Mouse (Mus musculus): ENCODE results near the gene 1110032F04Rik. TPM values are rescaled to one million over a fixed set of nuclear protein-coding genes. Genes with fewer than 3 reads are reported as not detected.
A peak's percentile ranks its signal among the peaks of the same experiment; 100 is the strongest.
"Not testable (repeated sequence)": the region's sequence is repeated elsewhere in the genome, so short reads cannot be mapped to it uniquely, and the experiment has no call there.

The 1110032F04Rik gene
- total RNA-seq (2021) = 1 to 10 TPM; 4.2 to 4.4 TPM

GRCm38 (mm10) chr3:68869211-68869690 is at the start of gene 1110032F04Rik:
Gene 1110032F04Rik (plus strand): TSS chr3:68869586.
- DNase-seq = peak; percentile 32

- no peak for DNase-seq
Measured at GRCm38 (mm10) chr3:68821406-68821805, 48.0 kb upstream of the 1110032F04Rik start.

- DNase-seq = peak; percentile 11
Measured at GRCm38 (mm10) chr3:68821926-68822341, 47.5 kb upstream of the 1110032F04Rik start.

GRCm38 (mm10) chr3:68823876-68824764 is 45.3 kb upstream of the 1110032F04Rik start:
- DNase-seq = peak; percentile 15

- DNase-seq = no peak
Measured at GRCm38 (mm10) chr3:68824765-68825090, 44.7 kb upstream of the 1110032F04Rik start.

- DNase-seq = no peak
Measured at GRCm38 (mm10) chr3:68825151-68825550, 44.2 kb upstream of the 1110032F04Rik start.

- DNase-seq = no peak
Measured at GRCm38 (mm10) chr3:68827671-68828070, 41.7 kb upstream of the 1110032F04Rik start.

- no peak for DNase-seq
Measured at GRCm38 (mm10) chr3:68829944-68830343, 39.4 kb upstream of the 1110032F04Rik start.

- no peak for DNase-seq
Measured at GRCm38 (mm10) chr3:68836857-68837499, 32.4 kb upstream of the 1110032F04Rik start.

GRCm38 (mm10) chr3:68840206-68840605 is 29.2 kb upstream of the 1110032F04Rik start:
- DNase-seq = peak; percentile 10

GRCm38 (mm10) chr3:68844025-68844424 is 25.4 kb upstream of the 1110032F04Rik start:
- DNase-seq = no peak

- no peak for DNase-seq
Measured at GRCm38 (mm10) chr3:68848323-68848722, 21.1 kb upstream of the 1110032F04Rik start.

GRCm38 (mm10) chr3:68852414-68852813 is 17.0 kb upstream of the 1110032F04Rik start:
- DNase-seq = no peak

- DNase-seq = peak; percentile 51
Measured at GRCm38 (mm10) chr3:68869691-68870567, 543 bp downstream of the 1110032F04Rik start.

GRCm38 (mm10) chr3:68870568-68870950 is 1.2 kb downstream of the 1110032F04Rik start:
- peak; percentile 8 for DNase-seq

- no peak for DNase-seq
Measured at GRCm38 (mm10) chr3:68874079-68874478, 4.7 kb downstream of the 1110032F04Rik start.

GRCm38 (mm10) chr3:68886845-68887244 is 17.5 kb downstream of the 1110032F04Rik start:
- DNase-seq = no peak

GRCm38 (mm10) chr3:68895426-68895825 is 26.0 kb downstream of the 1110032F04Rik start:
- no peak for DNase-seq

- no peak for DNase-seq
Measured at GRCm38 (mm10) chr3:68897154-68897553, 27.8 kb downstream of the 1110032F04Rik start.

GRCm38 (mm10) chr3:68902636-68903035 is 33.2 kb downstream of the 1110032F04Rik start:
- DNase-seq = not testable (repeated sequence)

GRCm38 (mm10) chr3:68904902-68905778 is 35.8 kb downstream of the 1110032F04Rik start:
- no peak for DNase-seq

Data from heart, postnatal 4 days (tissue).